Mouse (Mus musculus): ENCODE data around the gene Ndufa8. TPM values are rescaled to one million over a fixed set of nuclear protein-coding genes. Genes with fewer than 3 reads are reported as not detected.

Gene Ndufa8
- total RNA-seq, 2 experiments from 2014 or later, result 278 to 336 TPM

Other genes with a start within 250 kb of the Ndufa8 start
- gene Ttll11, start 69.5 kb downstream of the Ndufa8 start, total RNA-seq (2021), result 1 to 10 TPM; 3.0 TPM
- not detected for gene Morn5, start 52 bp upstream of the Ndufa8 start, total RNA-seq (2021)
- gene Lhx6, start 56.0 kb upstream of the Ndufa8 start, total RNA-seq (2021), result 1 to 10 TPM; 3.3 to 6.2 TPM
- 10 to 100 TPM; 18.7 to 21.4 TPM for gene Mrrf, start 87.0 kb upstream of the Ndufa8 start, total RNA-seq (2021)
- 10 to 100 TPM; 32.9 to 33.3 TPM for gene Rbm18, start 87.4 kb upstream of the Ndufa8 start, total RNA-seq (2021)
- 1 to 10 TPM; 3.9 to 5.6 TPM for gene Ptgs1, start 181.0 kb upstream of the Ndufa8 start, total RNA-seq (2021)

All from gastrocnemius, postnatal 10 days (tissue).